Mouse (Mus musculus): ENCODE measurements around the gene Camkmt.

Gene Camkmt

DNA sequence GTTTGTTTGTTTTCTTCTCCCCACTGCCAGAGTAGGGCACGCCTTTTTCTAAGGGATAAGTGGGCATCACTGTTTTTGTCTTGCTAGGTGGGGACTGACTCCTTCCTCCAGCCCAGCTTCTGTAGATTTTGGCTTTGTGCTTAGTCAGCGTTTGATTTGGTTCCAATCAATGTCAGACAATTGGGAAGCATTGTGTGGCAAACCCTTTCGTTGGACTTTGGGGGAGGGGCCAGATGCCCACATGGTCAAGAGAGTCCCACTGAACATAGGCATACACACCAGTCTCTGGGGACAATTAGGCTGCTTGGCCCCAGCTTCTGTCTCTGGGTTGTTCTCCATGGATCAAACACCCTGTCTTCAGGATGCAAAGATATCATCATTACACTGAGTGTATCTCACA, 371.2 kb downstream of the Camkmt start:
- CTCF ChIA-PET = no interaction called here

DNA sequence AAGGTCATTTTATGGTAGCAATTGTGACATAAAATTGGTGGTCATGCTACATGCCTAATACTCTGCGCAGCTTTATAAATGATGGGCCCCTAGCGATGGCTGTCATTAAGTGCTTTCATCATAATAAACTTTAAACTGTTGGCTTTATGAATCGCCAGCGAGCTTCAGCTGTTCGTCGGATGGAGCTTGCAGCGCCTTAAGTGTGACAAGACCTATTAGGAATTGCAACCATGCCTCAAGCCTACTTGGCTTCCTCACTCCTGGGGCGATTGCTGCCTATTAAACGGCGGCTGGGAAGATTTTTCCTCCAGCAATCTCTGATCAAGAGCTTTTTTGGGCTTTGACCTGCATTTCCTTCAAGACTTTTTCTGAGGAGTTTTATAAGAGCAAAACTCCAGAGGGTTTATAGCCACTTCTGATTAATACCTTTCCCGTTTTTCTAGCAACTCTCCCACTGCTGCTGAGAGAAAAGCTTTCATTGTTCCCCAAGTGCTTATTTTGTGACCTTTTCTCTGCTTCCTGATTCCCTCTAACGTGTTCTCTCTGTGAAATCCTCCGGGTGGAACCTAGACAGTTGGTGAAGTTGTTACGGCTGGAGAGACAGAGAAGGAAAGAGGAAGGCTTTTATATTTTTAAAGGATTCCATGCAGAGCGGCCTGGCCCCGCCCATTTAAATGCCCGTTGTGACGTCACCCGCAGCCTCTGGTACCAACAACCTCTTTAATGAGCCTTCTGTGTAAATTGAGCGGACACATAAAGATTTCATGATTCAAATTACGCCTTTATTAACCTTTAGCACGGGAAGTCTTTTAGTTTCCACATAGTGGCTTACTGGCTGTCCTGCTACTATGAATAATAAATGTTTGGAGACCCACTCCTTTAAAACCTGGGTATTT, 373.4 kb downstream of the Camkmt start:
- CTCF ChIA-PET = no interaction called here

- CTCF ChIA-PET = no interaction called here
Observed at GRCm38 (mm10) chr17:85464466-85465411, 374.4 kb downstream of the Camkmt start.

DNA sequence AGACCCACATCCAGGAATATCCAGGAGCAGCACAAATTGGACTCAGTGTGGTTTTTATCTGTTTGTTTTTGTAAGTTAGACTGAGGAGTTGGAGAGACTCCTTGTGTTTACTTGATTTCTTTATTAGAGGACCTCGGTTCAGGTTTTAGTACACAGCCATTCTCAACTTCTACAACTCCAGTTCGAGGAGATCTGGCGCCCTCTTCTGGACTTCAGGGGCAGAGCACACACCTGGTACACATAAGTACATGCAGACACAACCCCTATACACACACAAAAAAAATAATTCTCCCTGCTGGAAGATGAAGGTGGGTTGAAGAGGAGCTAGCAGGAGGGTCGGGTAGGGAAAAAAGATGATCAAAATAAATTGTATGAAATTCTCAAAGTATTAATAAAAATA, 379.4 kb downstream of the Camkmt start:
- CTCF ChIA-PET = no interaction called here

DNA sequence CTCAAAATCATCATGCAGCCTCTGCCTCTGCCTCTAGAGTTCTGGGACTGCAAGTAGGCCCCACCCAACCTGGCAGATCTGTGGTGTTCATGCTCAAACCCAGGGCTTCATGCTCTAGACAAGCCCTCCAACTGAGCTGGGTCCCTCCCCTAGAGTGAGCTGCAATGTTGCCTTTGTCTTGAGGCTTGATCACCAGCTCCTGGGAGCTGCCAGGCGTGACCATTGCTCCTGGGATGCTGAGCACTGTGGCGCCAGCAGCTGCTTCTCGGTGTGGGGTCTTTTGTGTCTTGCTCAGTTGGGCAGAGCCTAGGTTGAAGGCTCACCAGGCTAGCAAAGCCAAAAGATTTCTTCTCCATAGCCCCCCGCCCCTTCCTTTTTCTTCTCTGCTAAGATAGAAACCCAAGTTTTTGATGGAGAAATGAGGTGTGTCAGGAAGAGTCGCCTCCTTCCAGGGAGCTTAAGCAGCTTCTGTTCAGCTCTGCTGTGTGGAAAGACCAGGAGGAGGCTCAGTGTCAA, 382.4 kb downstream of the Camkmt start:
- CTCF ChIA-PET = interaction anchor here (0.6 kb wide), 1 partner anchor 554 kb away, joined by 3 read pairs; no protein-coding TSS in a partner anchor

DNA sequence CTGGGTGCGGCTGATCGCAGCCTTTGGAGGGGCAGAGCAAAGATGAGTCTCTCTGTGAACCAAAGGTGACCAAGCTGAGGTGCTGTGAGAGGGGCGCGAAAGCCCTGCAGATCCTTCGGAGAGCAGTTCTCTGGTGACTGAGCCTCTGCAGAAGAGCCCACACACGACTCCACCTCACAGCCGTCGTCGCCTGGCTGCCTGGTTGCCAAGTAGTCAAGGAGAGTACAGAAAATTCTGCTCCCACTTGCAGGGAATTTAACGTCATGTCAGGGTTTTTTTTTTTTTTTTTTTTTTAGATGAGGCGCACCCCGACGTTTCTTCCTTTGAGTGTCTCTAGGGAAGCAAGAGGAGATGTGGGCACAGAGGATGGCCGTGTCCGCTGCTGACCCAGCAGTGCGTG, 382.9 kb downstream of the Camkmt start:
- CTCF ChIA-PET = interaction anchor here (0.6 kb wide), 1 partner anchor 553 kb away, joined by 3 read pairs; no protein-coding TSS in a partner anchor

DNA sequence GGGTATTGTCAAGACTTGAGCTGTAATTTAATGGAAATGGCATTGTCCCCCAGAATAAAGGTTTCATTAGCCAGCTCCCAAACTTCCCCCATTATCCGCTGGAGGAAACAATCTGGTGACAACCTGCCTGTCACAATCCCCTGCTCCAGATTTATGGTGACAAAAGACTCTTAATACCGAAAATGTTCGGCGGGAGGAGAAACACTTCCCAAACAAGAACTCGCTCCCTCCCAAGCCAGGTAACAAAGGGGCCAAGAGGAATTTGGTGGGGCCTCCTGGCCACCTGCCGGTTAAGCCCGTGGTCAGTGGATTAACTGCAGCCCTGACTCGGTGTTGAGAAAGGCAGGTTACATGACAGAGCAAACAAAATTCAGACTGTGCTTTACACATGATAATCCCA, 383.5 kb downstream of the Camkmt start:
- CTCF ChIA-PET = no interaction called here

DNA sequence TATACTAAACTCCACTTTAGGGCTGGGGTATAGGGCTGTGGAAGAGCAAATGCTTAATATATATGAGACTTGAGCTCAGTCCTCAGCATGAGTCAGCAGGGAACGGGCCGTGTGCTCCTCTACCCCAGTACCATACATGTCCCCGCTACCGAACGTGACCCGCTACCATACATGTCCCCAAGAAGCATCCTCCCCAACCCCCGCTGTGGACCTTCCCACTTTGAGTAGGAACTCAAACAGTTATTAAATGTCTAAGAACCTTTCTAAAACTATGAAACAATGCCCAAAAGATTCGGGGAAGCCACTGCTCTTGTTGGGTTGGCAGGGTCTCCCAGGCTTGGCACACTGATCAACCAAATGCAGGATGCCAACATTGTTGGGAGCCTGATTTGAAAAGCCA, 390.9 kb downstream of the Camkmt start:
- CTCF ChIA-PET = no interaction called here

GRCm38 (mm10) chr17:85483086-85483485, 392.7 kb downstream of the Camkmt start:
- CTCF ChIA-PET = no interaction called here

DNA sequence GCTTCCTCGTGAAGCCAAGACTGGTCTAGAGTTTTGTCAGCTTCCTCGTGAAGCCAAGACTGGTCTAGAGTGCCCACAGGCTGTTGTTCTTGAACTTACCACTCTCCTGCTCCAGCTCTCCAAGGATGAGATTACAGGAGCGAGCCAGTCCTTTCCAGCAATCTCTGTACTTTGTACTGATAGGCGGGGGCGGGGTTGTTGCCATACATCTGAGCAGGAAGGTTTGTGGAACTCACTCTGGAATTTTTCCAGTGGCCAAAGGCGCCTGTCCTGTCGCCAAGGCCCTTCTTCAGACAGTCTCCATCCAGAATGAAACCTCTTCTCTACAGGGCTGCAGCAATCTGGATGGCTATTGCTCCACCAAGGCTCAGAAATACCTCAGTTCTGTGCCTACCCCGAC, 393.7 kb downstream of the Camkmt start:
- CTCF ChIA-PET = no interaction called here

GRCm38 (mm10) chr17:85484526-85484925, 394.2 kb downstream of the Camkmt start:
- CTCF ChIA-PET = no interaction called here

GRCm38 (mm10) chr17:85485065-85485945, 395.0 kb downstream of the Camkmt start:
- CTCF ChIA-PET = no interaction called here

DNA sequence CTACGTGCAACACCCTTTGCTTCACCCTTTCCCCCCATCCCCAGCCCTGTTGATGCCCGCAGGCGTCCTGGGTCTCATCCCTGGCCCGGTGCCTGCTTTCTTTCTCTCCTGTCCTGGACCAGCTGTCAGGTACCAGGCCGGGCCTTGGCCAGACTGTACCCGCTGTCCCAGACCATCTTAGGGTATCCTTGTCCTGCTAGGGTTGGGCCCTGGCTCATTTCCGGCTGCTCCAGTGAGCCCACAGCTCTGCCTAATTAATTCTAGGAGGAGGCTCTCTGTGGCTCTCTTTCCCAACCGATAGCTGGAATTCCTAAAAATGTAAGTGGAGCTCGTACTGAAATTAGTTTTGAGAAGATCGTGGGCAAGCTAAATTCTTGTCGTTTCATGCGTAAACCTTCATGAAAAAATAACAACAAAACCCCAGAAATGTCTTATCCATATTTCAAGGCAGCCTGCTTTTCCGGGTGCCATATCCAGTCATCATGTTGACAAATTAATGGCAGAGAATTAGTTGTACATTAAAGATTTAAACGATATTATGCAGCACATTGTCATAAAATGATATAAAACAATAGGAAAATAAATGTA, 395.7 kb downstream of the Camkmt start:
- CTCF ChIA-PET = no interaction called here

- CTCF ChIA-PET = interaction anchor here (0.6 kb wide), 1 partner anchor 773 kb away, joined by 3 read pairs; no protein-coding TSS in a partner anchor
Observed at GRCm38 (mm10) chr17:85486585-85487480, 396.5 kb downstream of the Camkmt start.

DNA sequence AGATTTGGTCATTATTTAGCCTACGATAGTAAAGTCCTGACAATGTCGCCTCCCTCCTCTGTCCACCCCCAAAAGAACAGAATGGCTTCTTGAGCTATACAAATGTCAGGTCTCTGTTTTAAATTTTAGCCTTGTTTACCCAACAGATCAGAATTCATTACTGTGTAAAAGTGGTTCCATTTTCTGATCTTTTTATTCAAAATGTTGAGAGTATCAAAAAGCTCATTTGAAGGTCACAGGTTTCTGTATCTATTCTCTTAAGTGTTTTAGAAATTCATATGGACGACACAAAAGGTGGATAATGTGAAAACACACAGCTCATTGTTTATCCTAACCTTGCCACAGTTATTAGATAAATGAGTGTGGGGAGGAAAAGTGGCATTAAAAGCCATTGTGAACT, 397.2 kb downstream of the Camkmt start:
- CTCF ChIA-PET = no interaction called here

DNA sequence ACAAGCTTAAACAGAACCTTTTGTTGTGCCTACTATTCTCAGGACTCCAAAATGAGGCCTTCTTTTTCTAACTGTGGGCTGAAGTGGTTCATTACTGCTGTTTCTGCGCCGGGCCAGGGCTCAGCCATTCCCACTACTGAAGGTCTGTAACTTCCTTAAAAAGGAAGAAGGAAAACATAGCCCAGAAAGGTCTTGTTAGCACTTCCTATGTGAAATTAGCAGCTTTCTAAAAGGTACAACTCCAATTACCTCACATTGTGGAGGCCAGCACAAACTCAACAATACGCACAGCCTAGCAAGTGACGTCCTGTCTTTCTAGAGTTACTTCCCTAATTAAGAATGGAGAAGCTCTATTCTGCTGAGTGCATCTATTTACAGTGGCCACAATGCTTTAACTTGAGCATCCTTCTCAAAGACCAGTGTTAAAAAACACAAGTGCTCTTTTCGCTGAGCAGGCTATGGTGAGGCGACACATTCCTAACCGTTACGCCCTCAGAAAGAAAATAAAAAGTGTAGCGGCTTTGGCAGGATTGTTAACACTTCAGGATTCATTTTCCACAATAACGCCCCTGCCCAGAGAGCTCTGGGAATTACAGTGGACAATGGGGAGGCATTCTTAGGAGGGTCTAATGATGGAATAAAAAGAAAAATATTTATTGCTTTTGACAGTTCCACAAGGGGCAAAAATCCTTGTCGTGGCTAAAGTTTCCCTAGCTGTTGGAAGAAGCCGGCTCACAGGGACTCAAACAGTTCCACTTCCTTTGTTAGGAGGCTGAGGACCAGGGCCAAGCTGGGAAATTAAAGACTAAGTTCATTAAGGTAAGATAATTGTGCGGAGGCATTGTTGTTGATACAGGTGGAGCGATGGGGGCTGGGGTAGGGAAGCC, 398.5 kb downstream of the Camkmt start:
- CTCF ChIA-PET = no interaction called here

- CTCF ChIA-PET = no interaction called here
Observed at GRCm38 (mm10) chr17:85489488-85489980, 399.2 kb downstream of the Camkmt start.

- CTCF ChIA-PET = no interaction called here
Observed at GRCm38 (mm10) chr17:85491491-85491890, 401.1 kb downstream of the Camkmt start.

DNA sequence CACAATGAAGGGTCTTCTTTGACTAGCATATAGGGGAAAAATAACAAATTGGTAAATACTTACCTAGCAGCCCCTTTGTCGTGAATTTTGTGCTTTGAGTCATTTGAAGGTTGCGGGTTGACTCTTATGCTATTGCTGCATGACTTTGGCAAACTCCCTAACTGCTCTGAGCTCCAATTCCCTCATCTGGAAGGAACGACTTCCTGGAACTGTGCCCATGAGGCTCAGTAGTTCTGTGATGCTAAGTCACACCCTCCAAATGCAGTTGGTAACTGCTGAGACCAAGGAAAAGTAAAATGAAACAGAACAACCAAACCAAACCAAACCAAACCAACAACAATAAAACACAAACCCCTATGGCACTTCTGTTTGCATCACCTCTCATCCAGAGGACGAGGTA, 403.2 kb downstream of the Camkmt start:
- CTCF ChIA-PET = no interaction called here

Measured in spleen, embryonic (tissue).